Mouse (Mus musculus) CH12F3 (cell line): ENCODE measurements around the gene Olfr259.

Source experiments
- in situ Hi-C: fragments of 300-500 bp; cut with MboI; formaldehyde crosslinking; loops from 2 replicates; pipeline ENCODE4 v1.14.3; 2020; ENCODE audit warnings: low sequenced_read_pairs

Olfr259 gene

DNA sequence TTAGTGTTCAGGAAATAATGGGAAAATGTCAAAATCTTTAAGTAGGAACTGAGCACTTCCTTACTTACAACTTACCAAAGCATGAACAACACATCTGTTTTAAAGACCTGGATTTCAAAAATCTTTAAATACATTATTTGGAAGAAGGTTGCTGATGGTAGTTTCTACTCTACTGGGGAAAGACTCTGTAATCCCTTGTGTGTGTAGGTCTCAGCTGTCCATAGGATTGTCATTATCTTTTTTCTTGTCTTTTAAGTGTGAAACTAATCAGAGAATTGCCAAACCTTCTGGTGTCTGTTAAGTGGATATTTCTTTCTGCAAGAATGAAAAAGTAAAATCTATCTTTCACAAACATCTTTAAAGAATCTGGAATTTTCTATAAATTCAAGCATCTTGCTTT is at the start of gene Olfr259:
Olfr259 (minus strand) TSS at position 101 of the 400 bp plus-strand sequence.
- in situ Hi-C loops = no loop called here

DNA sequence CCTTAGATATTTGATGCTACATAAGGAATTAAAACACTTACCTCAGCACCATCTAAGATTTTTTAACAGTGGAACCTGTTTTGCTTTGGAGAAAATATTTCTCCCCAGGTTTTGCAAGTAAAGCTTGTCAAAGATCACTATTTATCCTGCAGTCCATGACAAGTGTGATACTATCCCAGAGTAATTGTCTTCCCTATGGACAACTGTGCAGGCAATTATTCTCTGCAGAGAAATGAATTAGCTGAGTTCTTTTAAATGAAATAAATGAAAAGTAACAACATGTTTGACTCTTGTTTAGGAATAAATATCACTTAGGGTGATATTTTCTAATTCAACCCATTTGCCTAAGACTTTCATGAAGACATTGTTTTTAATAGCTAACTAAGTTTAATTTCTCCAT is 38.2 kb upstream of the Olfr259 start, which contains the start of gene Olfr1111:
Olfr1111 (minus strand) TSS at position 101 of the 400 bp plus-strand sequence.
- in situ Hi-C loops = no loop called here

DNA sequence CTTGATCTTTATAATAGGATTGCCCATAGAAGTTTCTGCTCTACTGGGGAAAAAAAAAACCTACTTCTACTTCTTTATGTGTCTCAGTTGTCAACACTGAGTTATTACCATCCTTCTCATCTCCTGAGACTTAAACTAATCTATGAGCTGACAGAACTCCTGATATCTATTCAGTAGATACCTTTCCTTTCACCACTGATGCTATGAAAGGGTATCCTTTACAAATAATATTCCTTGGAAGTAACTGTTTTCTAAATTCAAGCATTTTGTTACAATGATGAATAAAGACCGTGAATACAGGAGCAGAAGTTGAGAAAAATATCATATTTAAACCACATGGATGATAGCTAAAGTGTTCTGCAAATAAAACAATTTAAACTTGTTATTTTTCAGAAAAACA is 25.8 kb upstream of the Olfr259 start, which contains the start of gene Olfr1110:
Olfr1110 (minus strand) TSS at position 101 of the 400 bp plus-strand sequence.
- in situ Hi-C loops = no loop called here

DNA sequence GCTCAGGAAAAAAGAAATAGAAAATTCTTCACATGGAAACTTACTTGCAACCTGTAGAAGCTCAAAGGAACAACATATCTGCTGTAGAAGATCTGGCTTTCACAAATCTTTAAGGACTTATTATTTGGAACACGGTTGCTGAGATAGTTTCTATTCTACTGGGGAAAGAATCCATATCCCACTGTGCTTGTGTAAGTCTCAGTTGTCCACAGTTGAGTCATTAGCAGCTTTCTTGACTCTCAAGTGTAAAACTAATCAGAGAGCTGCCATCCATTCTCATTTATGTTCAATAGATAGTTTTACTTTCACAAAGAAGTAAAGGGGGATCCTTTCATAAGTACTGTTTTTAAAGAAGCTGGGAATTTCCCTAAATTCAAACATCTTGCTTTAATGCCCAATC is 18.5 kb downstream of the Olfr259 start, which contains the start of gene Olfr1109:
Olfr1109 (minus strand) TSS at position 101 of the 400 bp plus-strand sequence.
- in situ Hi-C loops = no loop called here

DNA sequence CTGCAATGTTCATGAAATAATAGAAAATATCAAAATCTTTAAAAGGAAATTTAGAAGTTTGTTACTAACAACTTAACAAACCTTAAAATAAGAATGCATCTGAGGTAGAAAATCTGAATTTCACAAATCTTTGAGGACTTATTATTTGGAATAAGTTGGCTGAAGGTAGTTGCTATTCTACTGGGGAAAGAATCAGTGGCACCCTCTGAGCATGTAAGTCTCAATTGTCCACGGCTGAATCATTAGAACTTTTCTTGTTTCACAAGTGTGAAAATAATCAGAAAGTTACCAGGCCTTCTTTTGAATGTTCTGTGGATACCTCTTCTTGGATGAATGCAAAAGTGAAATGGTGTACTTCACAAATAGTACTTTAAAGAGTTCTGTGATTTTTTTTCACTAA is 38.6 kb downstream of the Olfr259 start, which contains the start of gene Olfr1107:
Olfr1107 (minus strand) TSS at position 101 of the 400 bp plus-strand sequence.
- in situ Hi-C loops = no loop called here
